8 mouse cellular contexts compared by ENCODE assay signal in the genomic region with DNA sequence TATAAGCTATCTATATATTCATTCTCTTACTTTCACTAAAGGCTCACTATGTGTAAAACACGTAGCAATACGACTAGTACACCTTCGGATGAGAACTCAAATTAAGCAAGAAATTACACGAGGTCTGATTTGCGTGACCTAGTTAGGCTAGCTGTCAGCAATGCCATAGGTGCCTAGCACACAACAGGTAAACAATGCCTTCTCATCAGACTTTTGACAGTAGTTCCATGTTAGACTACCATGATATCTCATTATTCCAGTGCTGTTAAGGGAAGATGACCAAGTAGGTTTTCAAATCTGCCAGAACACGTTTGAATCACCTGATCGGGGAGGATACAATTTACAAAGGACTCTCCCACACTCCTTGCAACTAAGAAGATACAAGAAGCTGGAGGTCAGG. TPM values are rescaled to one million over a fixed set of nuclear protein-coding genes. Genes with fewer than 3 reads are reported as not detected.
DNase-seq lines count a peak whose midpoint lies in the region; ATAC-seq lines count a peak whose summit lies in the region.

No protein-coding gene starts in this region.

- peaks cover 27% of the 10 kb centered on the region for H3K4me1 ChIP-seq in erythroblast, embryonic 14.5 days (ENCODE audit: control insufficient read depth)
- H3K4me1 ChIP-seq in forebrain, embryonic 16.5 days (replicated peaks; ENCODE audit: control insufficient read depth, insufficient read depth, low read length): peaks cover 6% of the 10 kb centered on the region
- peaks cover 14% of the 10 kb centered on the region for H3K4me1 ChIP-seq in liver, embryonic 15.5 days (replicated peaks)

- H3K27me3 ChIP-seq in erythroblast, embryonic 14.5 days (ENCODE audit: control insufficient read depth): no peaks in the 10 kb centered on the region
- no peaks in the 10 kb centered on the region for H3K27me3 ChIP-seq in forebrain, embryonic 16.5 days (replicated peaks; ENCODE audit: control insufficient read depth, insufficient read depth, low read length)
- no peaks in the 10 kb centered on the region for H3K27me3 ChIP-seq in liver, embryonic 15.5 days

- peak overlapping the region; percentile 89 for H3K9ac ChIP-seq in forebrain, embryonic 16.5 days (replicated peaks; ENCODE audit: low read depth, low read length)
- peak overlapping the region; percentile 72 for H3K9ac ChIP-seq in liver, embryonic 15.5 days

- H3K4me3 ChIP-seq in erythroblast, embryonic 14.5 days (replicated peaks): peak overlapping the region; percentile 84
- peak overlapping the region; percentile 95 for H3K4me3 ChIP-seq in forebrain, embryonic 16.5 days (replicated peaks; ENCODE audit: low read length)
- peak overlapping the region; percentile 79 for H3K4me3 ChIP-seq in liver, embryonic 15.5 days (replicated peaks)

- ATAC-seq in erythroblast, adult 5-6 weeks (replicated peaks; ENCODE audit: low FRiP score, poor library complexity, severe bottlenecking): no peak; the same call in 1 of the 2 replicates
- peak; percentile 21 for ATAC-seq in CD4-positive, CD25-positive, alpha-beta regulatory T cell, adult 4 months
- ATAC-seq in forebrain, embryonic 16.5 days: no peak
- peak; percentile 45; the same call in 1 of the 2 replicates for ATAC-seq in liver, embryonic 15.5 days (ENCODE audit: insufficient read depth)

- no peak for DNase-seq in adrenal gland, postnatal 25 days
- no peak for DNase-seq in right cerebral cortex, postnatal 25 days
- no peak for DNase-seq in testis, postnatal 10 days (ENCODE audit: low spot score)

- WGBS in forebrain, embryonic 16.5 days: 39% methylated on average over 7 of the region's 7 CpGs
- 35% methylated on average over 7 of the region's 7 CpGs for WGBS in liver, embryonic 15.5 days (ENCODE audit: insufficient replicate concordance)

- H3K9me3 ChIP-seq in erythroblast, embryonic 14.5 days (ENCODE audit: control insufficient read depth, low read length): no peaks in the 10 kb centered on the region
- H3K9me3 ChIP-seq in forebrain, embryonic 16.5 days (ENCODE audit: control insufficient read depth, low read length): no peaks in the 10 kb centered on the region
- no peaks in the 10 kb centered on the region for H3K9me3 ChIP-seq in liver, embryonic 15.5 days (replicated peaks)

- H3K27ac ChIP-seq in forebrain, embryonic 16.5 days (ENCODE audit: low read length): peak overlapping the region; percentile 76
- H3K27ac ChIP-seq in liver, embryonic 15.5 days (replicated peaks): peak overlapping the region; percentile 80

- H3K36me3 ChIP-seq in erythroblast, embryonic 14.5 days (ENCODE audit: control insufficient read depth): peaks cover 38% of the 10 kb centered on the region
- H3K36me3 ChIP-seq in forebrain, embryonic 16.5 days (ENCODE audit: control insufficient read depth, insufficient read depth): no peaks in the 10 kb centered on the region
- peaks cover 19% of the 10 kb centered on the region for H3K36me3 ChIP-seq in liver, embryonic 15.5 days (replicated peaks)

- H3K4me2 ChIP-seq in forebrain, embryonic 16.5 days (ENCODE audit: low read length): peak overlapping the region; percentile 78
- H3K4me2 ChIP-seq in liver, embryonic 15.5 days: peak overlapping the region; percentile 81

RNA-seq across cellular contexts. Expression of a gene that starts 1.7 kb away (rescaled TPM):
- polyA plus RNA-seq in erythroblast, embryonic 14.5 days (2012): 1.4 and 1.5 TPM in 2 replicates
- total RNA-seq in erythroblast, adult 5-6 weeks (2015; ENCODE audit: low replicate concordance): 11.5 and 13.1 TPM in 2 replicates
- total RNA-seq in erythroblast, adult 5-6 weeks (2017; ENCODE audit: low replicate concordance): 30.2 and 31.0 TPM in 2 replicates
- 10 to 100 TPM; 11.3 to 14.5 TPM for polyA plus RNA-seq in CD4-positive, CD25-positive, alpha-beta regulatory T cell, adult 4 months (2017; shearing (Covaris generic))
- polyA plus RNA-seq in forebrain, embryonic 16.5 days (2015; fragmentation: Nextera tagmentation; extraction: Ambion mirVana): 14.4 and 15.3 TPM in 2 replicates
- 11.4 and 13.1 TPM in 2 replicates for polyA plus RNA-seq in liver, embryonic 15.5 days (2015; fragmentation: Nextera tagmentation; extraction: Ambion mirVana)
- 9.7 and 19.1 TPM in 2 replicates for total RNA-seq in adrenal gland, postnatal 25 days (2021)

RNA-seq across cellular contexts. Expression of a gene that starts 1.8 kb away (rescaled TPM):
- polyA plus RNA-seq in erythroblast, embryonic 14.5 days (2012): not detected in 2 replicates
- total RNA-seq in erythroblast, adult 5-6 weeks (2015; ENCODE audit: low replicate concordance): not detected in 2 replicates
- 0.84 TPM in 1 of 2 replicates, not detected in the other for total RNA-seq in erythroblast, adult 5-6 weeks (2017; ENCODE audit: low replicate concordance)
- polyA plus RNA-seq in CD4-positive, CD25-positive, alpha-beta regulatory T cell, adult 4 months (2017; shearing (Covaris generic)): not detected
- polyA plus RNA-seq in forebrain, embryonic 16.5 days (2015; fragmentation: Nextera tagmentation; extraction: Ambion mirVana): not detected in 2 replicates
- polyA plus RNA-seq in liver, embryonic 15.5 days (2015; fragmentation: Nextera tagmentation; extraction: Ambion mirVana): not detected in 2 replicates
- total RNA-seq in adrenal gland, postnatal 25 days (2021): not detected in 2 replicates

Comparison
In these comparisons a context has a peak if more than half of its experiments do, and no peak if none do; other contexts are left out.
1. ATAC-seq: peak in CD4-positive, CD25-positive, alpha-beta regulatory T cell, adult 4 months (single experiment) and liver, embryonic 15.5 days (single experiment); none in erythroblast, adult 5-6 weeks (single experiment) and forebrain, embryonic 16.5 days (single experiment).
2. Peak in every context shown above with its lines, with median percentiles within 50 percentile points of each other: H3K4me3 ChIP-seq.